Mouse (Mus musculus) forebrain, embryonic 11.5 days (tissue): ENCODE data around the gene Arrdc1. TPM values are rescaled to one million over a fixed set of nuclear protein-coding genes. Genes with fewer than 3 reads are reported as not detected.
"Not testable (repeated sequence)": the region's sequence is repeated elsewhere in the genome, so short reads cannot be mapped to it uniquely, and the experiment has no call there.

ENCODE experiments used
- ATAC-seq: fragments of 200-750 bp; cut with Nextera tagmentation; replicated peaks from 2 replicates; pipeline ENCODE4 v1.8.0; 2017; ENCODE audit warnings: moderate TSS enrichment; ENCODE audit not compliant: low FRiP score
- DNase-seq: peaks from one replicate; pipeline ENCODE4 v3.0.0-alpha.2; 2017; ENCODE audit warnings: low spot score
- H3K27ac ChIP-seq: fragments of 300-500 bp; sonication (generic); 2 replicates; pipeline ENCODE4 v1.5.1; 2014; ENCODE audit warnings: low read depth, low read length
- H3K27me3 ChIP-seq: fragments of 300-500 bp; sonication (generic); 2 replicates; pipeline ENCODE4 v1.6.1; 2014; ENCODE audit warnings: mild to moderate bottlenecking, low read length, mixed read lengths; ENCODE audit not compliant: control insufficient read depth, insufficient read depth
- H3K36me3 ChIP-seq: fragments of 300-500 bp; sonication (generic); 2 replicates; pipeline ENCODE4 v1.6.1; 2014; ENCODE audit warnings: mild to moderate bottlenecking, low read length, moderate library complexity, mixed read lengths; ENCODE audit not compliant: control insufficient read depth, insufficient read depth
- H3K4me1 ChIP-seq: fragments of 300-500 bp; sonication (generic); replicated peaks from 2 replicates; pipeline ENCODE4 v1.6.1; 2014; ENCODE audit warnings: low read length, mixed read lengths; ENCODE audit not compliant: control insufficient read depth, insufficient read depth
- H3K4me2 ChIP-seq: fragments of 300-500 bp; sonication (generic); 2 replicates; pipeline ENCODE4 v1.6.1; 2014; ENCODE audit warnings: low read depth, mild to moderate bottlenecking, low read length, moderate library complexity, mixed read lengths; ENCODE audit not compliant: severe bottlenecking
- H3K4me3 ChIP-seq: fragments of 300-500 bp; sonication (generic); 2 replicates; pipeline ENCODE4 v1.5.1; 2014; ENCODE audit warnings: low read depth, low read length
- H3K9ac ChIP-seq: fragments of 300-500 bp; sonication (generic); 2 replicates; pipeline ENCODE4 v1.6.1; 2014; ENCODE audit warnings: low read length
- H3K9me3 ChIP-seq: fragments of 300-500 bp; sonication (generic); 2 replicates; pipeline ENCODE4 v1.6.1; 2016; ENCODE audit warnings: low read length, mixed read lengths; ENCODE audit not compliant: control insufficient read depth
- WGBS: fragments of 180-500 bp; shearing (Covaris S2); extraction: QIAGEN DNeasy Blood & Tissue Kit; methylation state at CpG from one replicate; pipeline ENCODE4 v1.1.7; 2014; 5-methylcytosine and 5-hydroxymethylcytosine counted together
- polyA plus RNA-seq: library from polyadenylated mRNA; unstranded; fragments of >200 nt; fragmentation: Nextera tagmentation; extraction: Ambion mirVana; gene quantifications from 2 replicates; pipeline ENCODE4 v1.2.1, GENCODE M21; 2014

Arrdc1 gene
- 14.1 and 16.8 TPM in 2 replicates for polyA plus RNA-seq

GRCm38 (mm10) chr2:24935057-24935796 is at the start of gene Arrdc1:
TSS of gene Arrdc1 (minus strand) at chr2:24935252.
- ATAC-seq (peak; percentile 93), DNase-seq (peak; percentile 96)
- H3K4me3 ChIP-seq, result peak within 1 kb of the TSS; percentile 52
- peaks cover 2% of the 10 kb centered on the region; the same call in 1 of the 2 replicates for H3K4me1 ChIP-seq
- no peaks in the 10 kb centered on the region for H3K9me3 ChIP-seq
- H3K27ac ChIP-seq, result no peak within 1 kb of the TSS
- H3K9ac ChIP-seq, result peak within 1 kb of the TSS; percentile 66
- no peaks in the 10 kb centered on the region for H3K36me3 ChIP-seq
- no peaks in the 10 kb centered on the region; the same call in 1 of the 2 replicates for H3K27me3 ChIP-seq
- WGBS, result under 1% methylated on average over 47 of the region's 49 CpGs
- H3K4me2 ChIP-seq, result peak within 1 kb of the TSS; percentile 96

GRCm38 (mm10) chr2:24976960-24977359 is 41.9 kb upstream of the Arrdc1 start:
- Histone ChIP-seq H3K4me3 (no peak overlapping the region), H3K4me2 (no peak overlapping the region), H3K9ac (no peak overlapping the region), H3K27ac (no peak overlapping the region), H3K4me1 (peaks cover 6% of the 10 kb centered on the region; the same call in 1 of the 2 replicates), H3K36me3 (peaks cover 2% of the 10 kb centered on the region; the same call in 1 of the 2 replicates), H3K27me3 (no peaks in the 10 kb centered on the region), H3K9me3 (no peaks in the 10 kb centered on the region)
- no peak for DNase-seq
- WGBS, result 93% methylated on average over 5 of the region's 5 CpGs
- no peak for ATAC-seq

- Histone ChIP-seq H3K27ac (peak within 1 kb of the TSS; percentile 76), H3K9ac (peak within 1 kb of the TSS; percentile 74), H3K4me3 (peak within 1 kb of the TSS; percentile 68), H3K36me3 (peaks cover 2% of the 10 kb centered on the region; the same call in 1 of the 2 replicates), H3K9me3 (no peaks in the 10 kb centered on the region), H3K4me2 (peak within 1 kb of the TSS; percentile 89), H3K27me3 (no peaks in the 10 kb centered on the region), H3K4me1 (peaks cover 6% of the 10 kb centered on the region; the same call in 1 of the 2 replicates)
- DNase-seq (peak; percentile 85), ATAC-seq (peak; percentile 74)
- 1% methylated on average over 16 of the region's 16 CpGs for WGBS
Observed at GRCm38 (mm10) chr2:24975704-24976297, 40.7 kb upstream of the Arrdc1 start, which contains the start of gene Pnpla7. TSS of gene Pnpla7 (plus strand) at chr2:24976033.

GRCm38 (mm10) chr2:24974906-24975703 is 40.1 kb upstream of the Arrdc1 start, which contains the start of gene Mrpl41:
TSS of gene Mrpl41 (minus strand) at chr2:24975098.
- Histone ChIP-seq H3K4me3 (peak within 1 kb of the TSS; percentile 68), H3K27me3 (no peaks in the 10 kb centered on the region), H3K36me3 (peaks cover 4% of the 10 kb centered on the region; the same call in 1 of the 2 replicates), H3K9ac (peak within 1 kb of the TSS; percentile 74), H3K9me3 (no peaks in the 10 kb centered on the region), H3K27ac (peak within 1 kb of the TSS; percentile 76), H3K4me2 (peak within 1 kb of the TSS; percentile 89), H3K4me1 (peaks cover 6% of the 10 kb centered on the region; the same call in 1 of the 2 replicates)
- ATAC-seq (peak; percentile 99), DNase-seq (peak; percentile 99)
- under 1% methylated on average over 64 of the region's 64 CpGs for WGBS

- H3K27me3 ChIP-seq, ATAC-seq, H3K36me3 ChIP-seq, H3K9me3 ChIP-seq, DNase-seq, H3K4me1 ChIP-seq: not testable (repeated sequence)
- H3K4me2 ChIP-seq, result peak overlapping the region; percentile 89
- peak overlapping the region; percentile 68 for H3K4me3 ChIP-seq
- 0 out of 2 replicates have a peak overlapping the region, but pooled peaks have one; percentile 46 for H3K27ac ChIP-seq
- peak overlapping the region; percentile 74 for H3K9ac ChIP-seq
- WGBS, result under 1% methylated on average over 17 of the region's 17 CpGs
Observed at GRCm38 (mm10) chr2:24974452-24974851, 39.4 kb upstream of the Arrdc1 start.

- 84% methylated on average over 4 of the region's 4 CpGs for whole genome bisulfite sequencing
- Histone ChIP-seq H3K36me3 (peaks cover 8% of the 10 kb centered on the region; the same call in 1 of the 2 replicates), H3K4me1 (peaks cover 6% of the 10 kb centered on the region; the same call in 1 of the 2 replicates), H3K4me3 (no peak overlapping the region), H3K27me3 (no peaks in the 10 kb centered on the region), H3K4me2 (no peak overlapping the region), H3K9me3 (no peaks in the 10 kb centered on the region), H3K27ac (no peak overlapping the region), H3K9ac (no peak overlapping the region)
- DNase-seq (no peak), ATAC-seq (no peak)
Observed at GRCm38 (mm10) chr2:24970386-24970785, 35.3 kb upstream of the Arrdc1 start.

- 1% methylated on average over 28 of the region's 28 CpGs for WGBS
- ATAC-seq, result peak; percentile 94
- Histone ChIP-seq H3K4me2 (peak within 1 kb of the TSS; percentile 67), H3K27me3 (no peaks in the 10 kb centered on the region), H3K4me3 (peak within 1 kb of the TSS; percentile 83), H3K36me3 (peaks cover 7% of the 10 kb centered on the region), H3K27ac (no peak within 1 kb of the TSS), H3K4me1 (peaks cover 3% of the 10 kb centered on the region; the same call in 1 of the 2 replicates), H3K9ac (peak within 1 kb of the TSS; percentile 90), H3K9me3 (no peaks in the 10 kb centered on the region)
- DNase-seq, result peak; percentile 91
Observed at GRCm38 (mm10) chr2:24962304-24963000, 27.4 kb upstream of the Arrdc1 start, which contains the start of gene Dph7. TSS of gene Dph7 (plus strand) at chr2:24962400.
